Mouse (Mus musculus): Measurements from ENCODE around the gene Dmwd.

DNA sequence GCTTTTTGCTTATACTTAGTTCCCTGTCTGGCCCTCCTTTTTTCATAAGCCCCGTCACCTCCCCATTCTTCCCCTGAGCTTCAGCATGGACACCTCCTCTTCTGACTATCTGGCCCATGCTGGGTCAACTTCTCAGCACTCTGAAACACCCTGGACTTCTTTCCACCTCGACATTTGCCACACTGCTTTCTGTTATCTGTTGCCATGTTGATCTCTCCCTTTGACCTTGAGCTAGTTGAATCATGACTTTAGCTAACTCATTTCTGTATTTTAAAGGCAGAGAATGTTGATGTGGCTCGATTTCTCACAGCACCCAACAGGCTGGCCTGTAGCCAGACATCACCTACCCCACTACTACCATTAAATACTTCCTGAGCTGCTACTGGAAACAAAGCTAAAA, 31.4 kb downstream of the Dmwd start:
- TF ChIP-seq CTCF (IDR thresholded peaks at IDR 0.05; ENCODE audit: control insufficient read depth, insufficient read depth, insufficient read length), result no peak
- no peak for TF ChIP-seq MAX (IDR thresholded peaks at IDR 0.05)
- TF ChIP-seq FOSL1 (IDR thresholded peaks at IDR 0.05; ENCODE audit: insufficient read depth, low read length, poor library complexity, severe bottlenecking), result no peak
- TF ChIP-seq USF1 (IDR thresholded peaks at IDR 0.05; ENCODE audit: low read depth), result no peak
- TF ChIP-seq CEBPB (IDR thresholded peaks at IDR 0.05; ENCODE audit: low read depth), result no peak
- TF ChIP-seq MYOG (IDR thresholded peaks at IDR 0.05; ENCODE audit: control insufficient read depth, extremely low read depth, insufficient read length), result no peak
- no peak for TF ChIP-seq MYOD1 (IDR thresholded peaks at IDR 0.05; ENCODE audit: control insufficient read depth, insufficient read length, low read depth)

Measured in C2C12 (cell line).